Mouse (Mus musculus) hindlimb bud, embryonic 11.5 days (tissue): Measurements from ENCODE around the gene Tubb2a.
"Not testable (repeated sequence)": the region's sequence is repeated elsewhere in the genome, so short reads cannot be mapped to it uniquely, and the experiment has no call there.

Source experiments
- DNase-seq: peaks from one replicate; pipeline ENCODE4 v3.0.0-alpha.2; 2012; ENCODE audit warnings: low read depth, low spot score; ENCODE audit errors: extremely low spot score

Gene Tubb2a

DNA sequence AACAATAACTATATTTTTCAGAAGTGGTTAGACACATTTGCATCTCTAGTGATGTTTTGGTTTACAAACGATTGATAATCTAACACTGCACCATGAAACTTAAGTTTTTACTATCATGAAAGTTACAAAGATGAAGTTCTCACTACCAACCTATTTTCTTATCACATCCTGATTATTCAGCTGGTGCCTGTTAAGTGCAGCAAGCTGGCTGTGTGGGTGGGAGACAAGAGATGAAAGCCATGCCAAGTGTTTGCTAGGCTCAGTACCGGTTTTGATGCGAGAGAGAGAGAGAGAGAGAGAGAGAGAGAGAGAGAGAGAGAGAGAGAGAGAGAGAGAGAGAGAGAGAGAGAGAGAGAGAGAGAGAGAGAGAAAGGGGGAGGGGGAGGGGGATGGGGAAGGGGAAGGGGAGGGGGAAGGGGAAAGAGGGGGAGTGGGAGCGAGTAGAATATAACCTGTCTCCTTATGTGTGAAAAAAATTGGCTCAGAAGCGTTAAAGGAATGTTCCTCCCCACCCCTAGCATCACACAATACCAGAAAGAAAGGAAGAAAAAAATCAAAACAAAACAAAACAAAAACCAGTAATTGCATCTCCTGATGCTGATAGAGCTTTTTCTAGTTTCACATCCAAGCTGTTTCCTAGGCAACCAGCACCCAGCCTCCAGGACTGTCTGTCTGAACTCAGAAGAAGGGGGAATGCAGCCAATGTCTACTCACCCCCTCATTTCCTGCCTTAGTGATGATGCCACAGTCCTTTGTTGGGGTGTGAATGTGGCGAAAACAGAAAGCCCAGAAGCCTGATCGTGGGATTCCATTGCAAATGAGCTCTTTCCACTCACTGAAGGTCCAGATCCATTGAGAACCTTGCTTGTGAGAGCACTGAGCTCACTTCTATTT lies 18.0 kb upstream of the Tubb2a start:
- DNase-seq = no peak

GRCm38 (mm10) chr13:34089358-34089757 lies 11.6 kb upstream of the Tubb2a start:
- DNase-seq = no peak

DNA sequence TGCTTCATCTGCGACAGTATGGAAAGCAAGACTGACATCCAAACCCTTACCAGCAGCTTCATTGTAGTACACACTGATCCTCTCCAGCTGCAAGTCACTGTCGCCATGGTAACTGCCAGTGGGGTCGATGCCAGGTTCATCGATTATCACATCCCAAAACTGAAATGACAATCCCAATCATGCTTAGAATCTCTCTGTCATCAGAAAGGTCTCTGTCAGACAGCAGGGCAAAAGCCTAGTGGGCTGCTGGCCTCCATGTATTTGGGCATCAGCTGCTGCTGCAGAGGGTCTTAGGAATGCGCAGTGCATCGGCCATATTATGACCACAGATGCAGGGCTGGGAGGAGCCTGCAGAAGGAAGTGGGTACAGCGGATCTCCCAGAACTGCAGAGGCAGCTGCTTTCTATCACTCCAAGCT lies 11.1 kb upstream of the Tubb2a start:
- DNase-seq = no peak

- not testable (repeated sequence) for DNase-seq
These were observed 10.4 kb upstream of the Tubb2a start for GRCm38 (mm10) chr13:34088201-34088649.

GRCm38 (mm10) chr13:34087052-34087812 lies 9.4 kb upstream of the Tubb2a start:
- no peak for DNase-seq

GRCm38 (mm10) chr13:34084026-34084750 lies 6.4 kb upstream of the Tubb2a start:
- DNase-seq = no peak

DNA sequence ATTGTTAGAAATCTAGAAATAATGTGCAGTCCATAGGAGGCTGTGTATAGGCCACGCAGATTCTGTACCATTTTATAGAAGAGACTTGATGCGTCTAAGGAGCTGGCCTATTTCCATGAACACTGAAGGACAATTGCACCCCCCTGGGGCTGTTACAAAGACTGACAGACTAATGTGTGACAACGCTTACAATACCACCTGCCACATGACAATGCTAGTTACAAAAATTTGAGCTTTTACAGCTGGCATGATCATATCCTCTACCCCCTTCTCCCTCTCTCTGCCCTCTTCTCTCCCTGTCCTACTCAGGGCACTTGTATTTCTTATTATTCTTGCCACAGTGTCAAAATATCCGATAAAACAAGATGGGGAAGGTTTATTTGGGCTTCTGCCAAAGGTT lies 4.1 kb upstream of the Tubb2a start:
- no peak for DNase-seq

DNA sequence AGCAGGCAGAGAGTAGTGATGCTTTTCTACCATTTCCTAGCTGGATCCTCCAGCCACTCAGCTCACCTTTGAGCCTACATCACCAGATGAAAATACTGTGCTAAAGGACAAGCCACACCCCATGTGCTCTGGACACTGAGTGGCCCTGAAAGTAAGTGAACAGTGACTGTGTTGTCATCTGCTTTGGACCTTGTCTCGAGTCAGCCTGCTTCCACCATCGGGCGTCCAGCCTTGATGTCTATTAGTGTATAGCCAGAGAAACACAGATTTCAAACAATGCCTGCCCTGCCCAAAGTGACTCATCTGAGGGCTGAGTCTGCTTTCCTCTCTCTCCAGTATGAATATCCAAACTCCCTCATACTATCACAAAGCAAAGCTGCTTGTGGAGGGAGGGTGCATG lies 2.0 kb upstream of the Tubb2a start:
- DNase-seq = no peak

DNA sequence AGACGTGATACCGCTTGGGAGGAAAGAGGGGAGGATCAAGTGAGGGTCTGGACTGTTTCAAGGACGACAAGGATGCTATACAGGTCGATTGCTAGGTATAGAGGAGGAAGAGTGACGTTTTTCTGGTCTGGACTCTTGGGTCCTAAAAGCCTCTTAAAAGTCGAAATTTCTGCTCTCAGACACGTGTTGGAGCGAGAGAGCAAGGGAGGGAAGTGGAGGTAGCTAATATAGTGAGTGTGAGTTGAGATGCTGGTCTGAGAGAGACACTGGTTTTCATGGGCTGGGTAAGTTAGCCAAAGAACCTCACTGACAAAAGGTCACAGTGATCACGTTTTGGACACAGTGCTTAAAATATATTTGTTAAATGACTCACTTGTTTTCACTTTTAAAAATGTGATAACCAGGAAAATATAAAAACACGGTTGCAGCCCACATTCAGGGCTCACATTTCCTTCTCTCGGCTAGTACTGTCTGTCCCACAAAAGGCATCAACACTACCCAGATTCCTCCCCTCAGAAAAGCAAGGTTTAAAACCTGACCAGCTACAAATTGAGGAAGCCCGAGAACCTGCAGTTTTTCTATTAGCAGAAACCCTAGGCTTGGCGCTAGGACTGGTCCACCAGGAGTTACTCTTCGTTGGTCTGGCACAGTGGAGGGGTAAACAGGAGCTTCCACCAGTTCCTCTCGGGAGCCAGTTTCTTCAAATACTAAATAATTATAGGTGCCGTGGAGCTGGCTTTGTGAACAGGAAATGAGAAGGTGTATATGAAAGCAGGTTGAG lies 883 bp upstream of the Tubb2a start:
- DNase-seq = no peak

DNA sequence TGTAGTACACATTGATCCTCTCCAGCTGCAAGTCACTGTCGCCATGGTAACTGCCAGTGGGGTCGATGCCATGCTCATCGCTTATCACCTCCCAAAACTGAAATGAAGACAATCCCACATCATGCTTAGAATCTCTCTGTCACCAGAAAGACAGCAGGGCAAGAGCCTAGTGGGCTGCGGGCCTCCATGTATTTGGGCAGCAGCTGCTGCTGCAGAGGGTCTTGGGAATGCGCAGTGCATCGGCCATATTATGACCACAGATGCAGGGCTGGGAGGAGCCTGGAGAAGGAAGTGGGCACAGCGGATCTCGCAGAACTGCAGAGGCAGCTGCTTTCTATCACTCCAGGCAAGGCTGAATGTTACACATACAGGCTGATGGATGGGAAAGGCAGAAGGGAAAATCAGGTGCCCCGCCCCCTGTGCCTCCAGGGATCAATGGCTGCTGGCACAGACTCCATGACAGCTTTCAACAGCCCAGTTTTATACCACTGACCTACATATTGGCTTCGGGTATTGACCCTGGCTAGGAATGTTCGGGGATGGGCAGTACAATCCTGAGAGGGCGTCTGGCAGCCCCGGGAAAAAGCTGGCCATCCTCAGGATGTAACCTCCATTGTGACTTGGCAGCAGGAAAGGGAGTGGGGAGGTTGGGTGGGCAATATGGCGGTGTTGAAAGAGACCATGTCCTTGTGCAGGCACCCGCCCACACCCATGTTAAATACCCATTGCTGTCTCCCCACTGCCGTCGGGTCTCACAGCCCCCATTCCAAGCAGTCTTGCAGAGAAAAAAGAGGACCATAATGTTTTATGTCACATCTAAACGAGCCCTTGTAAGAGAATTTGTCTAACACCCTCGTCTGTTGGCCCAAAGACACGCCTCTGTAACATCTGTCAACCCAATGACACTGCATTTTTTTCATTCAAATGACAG lies 981 bp downstream of the Tubb2a start:
- DNase-seq = no peak

GRCm38 (mm10) chr13:34075893-34076292 lies 1.9 kb downstream of the Tubb2a start:
- DNase-seq = not testable (repeated sequence)

GRCm38 (mm10) chr13:34074441-34074840 lies 3.4 kb downstream of the Tubb2a start:
- not testable (repeated sequence) for DNase-seq

GRCm38 (mm10) chr13:34072847-34073246 lies 5.0 kb downstream of the Tubb2a start:
- DNase-seq = no peak

- no peak for DNase-seq
These were observed 6.0 kb downstream of the Tubb2a start for GRCm38 (mm10) chr13:34071836-34072235.

DNA sequence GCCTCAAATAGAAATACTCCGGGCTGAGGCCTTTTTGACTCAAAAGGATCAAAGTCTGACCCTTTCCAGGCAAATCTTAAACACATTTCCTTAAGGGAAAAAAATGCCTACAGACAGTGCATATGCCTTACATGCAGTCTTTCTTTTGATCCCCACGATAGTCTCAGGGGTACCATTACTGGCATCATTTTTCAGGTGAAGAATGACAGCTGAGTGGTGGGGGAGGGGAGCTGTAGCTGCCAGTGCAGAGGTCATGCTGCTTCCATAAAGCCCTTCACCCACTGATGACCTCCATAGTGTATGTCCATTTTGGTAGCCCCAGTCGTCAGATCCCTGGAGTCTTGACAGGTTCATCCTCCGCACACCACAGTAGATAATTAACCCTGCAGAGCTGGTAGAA lies 7.5 kb downstream of the Tubb2a start:
- no peak for DNase-seq

DNA sequence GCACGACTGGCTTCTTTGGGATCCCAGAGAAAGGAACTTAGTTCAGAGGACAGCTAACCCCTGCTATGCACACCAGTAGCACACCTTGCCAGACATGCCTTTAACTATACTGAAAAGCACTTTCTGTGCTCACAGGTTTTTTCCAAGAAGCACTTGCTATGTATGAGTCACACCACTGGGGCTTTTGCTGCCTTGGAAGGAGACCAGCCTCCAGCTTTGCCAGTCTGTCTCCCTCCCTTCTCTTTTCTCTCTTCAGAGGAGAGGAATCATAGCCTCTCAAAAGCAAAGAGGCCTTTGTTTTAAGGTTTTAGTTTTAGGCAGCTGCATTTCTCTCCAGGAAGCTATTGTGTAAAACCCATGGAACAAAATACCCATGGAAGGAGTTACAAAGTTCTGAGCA lies 11.5 kb downstream of the Tubb2a start:
- DNase-seq = no peak

DNA sequence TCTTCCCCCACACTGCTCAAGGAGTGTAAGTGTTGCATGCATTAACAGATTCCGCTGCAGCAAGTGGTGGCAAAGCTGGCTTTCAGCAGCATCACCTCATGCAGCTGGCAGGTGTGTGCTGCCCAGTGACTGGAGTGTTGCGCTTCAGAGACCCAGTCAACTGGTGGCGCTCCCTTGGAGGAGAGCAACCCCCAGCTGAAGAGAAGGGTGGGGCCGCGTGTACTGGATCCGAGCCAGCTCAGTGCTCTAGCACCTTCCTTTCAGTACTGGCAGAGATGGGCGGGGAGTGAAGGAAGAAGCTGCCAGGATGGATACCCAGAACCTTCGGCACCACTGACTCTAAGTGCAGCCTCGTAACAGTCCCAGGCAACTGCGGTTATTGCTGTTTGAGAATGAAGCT lies 15.3 kb downstream of the Tubb2a start:
- DNase-seq = no peak

DNA sequence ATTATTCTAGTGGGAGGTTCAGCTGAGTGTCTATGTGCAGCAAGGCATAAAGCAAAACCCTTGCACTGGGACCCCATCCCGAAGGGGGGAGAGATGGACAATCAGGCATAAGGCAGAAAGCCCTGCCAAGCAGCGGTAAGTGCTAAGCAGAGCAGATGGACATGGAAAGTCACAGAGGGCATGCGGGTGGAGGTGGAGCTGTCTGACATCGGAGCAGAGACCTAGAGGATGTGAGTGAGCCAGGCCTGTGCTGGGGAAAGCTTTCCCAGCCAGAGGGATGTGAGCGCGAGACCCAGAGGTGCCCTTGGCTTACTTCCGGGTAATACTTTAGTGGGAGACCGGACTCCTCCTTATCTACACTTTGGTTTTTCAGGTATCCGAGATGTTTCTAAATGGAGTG lies 17.7 kb downstream of the Tubb2a start:
- DNase-seq = no peak

GRCm38 (mm10) chr13:34057252-34057651 lies 20.6 kb downstream of the Tubb2a start:
- no peak for DNase-seq

DNA sequence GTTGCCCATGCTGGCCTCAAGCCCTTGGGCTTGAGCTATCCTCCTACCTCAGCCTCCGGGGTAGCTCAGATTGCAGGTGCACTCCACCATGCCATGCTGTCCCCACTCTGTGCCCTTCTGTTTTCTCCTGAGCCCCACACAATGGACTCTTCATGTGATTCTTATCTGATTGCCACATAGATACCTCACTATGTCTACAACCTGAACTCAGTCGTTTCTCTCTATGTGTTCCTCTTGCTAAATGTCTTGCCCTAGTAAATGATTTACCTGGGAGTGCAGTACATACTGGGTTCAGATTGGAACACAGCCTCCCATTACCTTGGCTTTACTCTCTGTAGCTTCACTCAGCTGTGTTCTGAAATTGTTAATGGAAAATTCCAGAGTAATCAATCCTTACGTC lies 22.8 kb downstream of the Tubb2a start:
- DNase-seq = no peak
